Mouse (Mus musculus): ENCODE measurements around the gene Tspan31. TPM values are rescaled to one million over a fixed set of nuclear protein-coding genes. Genes with fewer than 3 reads are reported as not detected.
A peak's percentile ranks its signal among the peaks of the same experiment; 100 is the strongest.

Tspan31 gene
- total RNA-seq, 2 experiments from 2014 or later, result 81.7 to 94.3 TPM

GRCm38 (mm10) chr10:127041774-127042338 lies 28.2 kb downstream of the Tspan31 start:
- DNase-seq, result peak; percentile 92

- DNase-seq, result peak; percentile 56
Observed at GRCm38 (mm10) chr10:127041274-127041766, 28.7 kb downstream of the Tspan31 start, which contains the start of the genes Mettl1 and Eef1akmt3. Gene Mettl1 (plus strand): TSS chr10:127041414. Gene Eef1akmt3 (minus strand): TSS chr10:127041513.

GRCm38 (mm10) chr10:127040569-127041214 lies 29.4 kb downstream of the Tspan31 start:
- DNase-seq, result no peak

- no peak for DNase-seq
Observed at GRCm38 (mm10) chr10:127037641-127038040, 32.4 kb downstream of the Tspan31 start.

- no peak for DNase-seq
Observed at GRCm38 (mm10) chr10:127036273-127036672, 33.8 kb downstream of the Tspan31 start.

- no peak for DNase-seq
Observed at GRCm38 (mm10) chr10:127033301-127033741, 36.7 kb downstream of the Tspan31 start.

- peak; percentile 97 for DNase-seq
Observed at GRCm38 (mm10) chr10:127030336-127031296, 39.4 kb downstream of the Tspan31 start, which contains the start of gene Tsfm. Gene Tsfm (minus strand): TSS chr10:127030840.

- DNase-seq, result no peak
Observed at GRCm38 (mm10) chr10:127018422-127018821, 51.6 kb downstream of the Tspan31 start.

Other genes with a start within 250 kb of the Tspan31 start
- gene Atp23, start 168.9 kb downstream of the Tspan31 start, total RNA-seq (2021), result 10 to 100 TPM in 1 of 2 experiments, 1 to 10 TPM in 1; 7.4 to 11.3 TPM
- gene Ctdsp2, start 91.5 kb downstream of the Tspan31 start, total RNA-seq (2021), result 100 to 1,000 TPM; 137 to 168 TPM
- 1 to 10 TPM in 1 of 2 experiments, under 1 TPM in 1; 0.72 to 2.1 TPM for gene Avil, start 69.6 kb downstream of the Tspan31 start, total RNA-seq (2021)
- gene Tsfm, start 39.4 kb downstream of the Tspan31 start, total RNA-seq (2021), result 10 to 100 TPM; 74.9 to 76.1 TPM
- gene Mettl1, start 28.9 kb downstream of the Tspan31 start, total RNA-seq (2021), result 10 to 100 TPM; 14.9 to 17.6 TPM
- gene Eef1akmt3, start 28.8 kb downstream of the Tspan31 start, total RNA-seq (2021), result under 1 TPM; 0.24 to 0.42 TPM
- under 1 TPM; 0.27 to 0.30 TPM for gene Cyp27b1, start 22.0 kb downstream of the Tspan31 start, total RNA-seq (2021)
- gene March9, start 10.1 kb downstream of the Tspan31 start, total RNA-seq (2021), result 1 to 10 TPM; 6.5 to 6.9 TPM
- 100 to 1,000 TPM; 267 to 302 TPM for gene Cdk4, start 6.7 kb downstream of the Tspan31 start, total RNA-seq (2021)
- 1 to 10 TPM; 5.7 to 6.2 TPM for gene Agap2, start 5.0 kb upstream of the Tspan31 start, total RNA-seq (2021)
- gene Os9, start 50.9 kb upstream of the Tspan31 start, total RNA-seq (2021), result 10 to 100 TPM; 82.0 to 88.6 TPM
- gene B4galnt1, start 95.0 kb upstream of the Tspan31 start, total RNA-seq (2021), result 10 to 100 TPM; 12.7 to 16.3 TPM
- 10 to 100 TPM in 1 of 2 experiments, 1 to 10 TPM in 1; 7.4 to 13.7 TPM for gene Slc26a10, start 110.4 kb upstream of the Tspan31 start, total RNA-seq (2021)
- 10 to 100 TPM; 18.1 to 26.5 TPM for gene Arhgef25, start 119.8 kb upstream of the Tspan31 start, total RNA-seq (2021)
- 10 to 100 TPM; 48.3 to 69.4 TPM for gene Dtx3, start 125.5 kb upstream of the Tspan31 start, total RNA-seq (2021)
- gene Pip4k2c, start 141.3 kb upstream of the Tspan31 start, total RNA-seq (2021), result 10 to 100 TPM; 27.7 to 30.9 TPM
- 10 to 100 TPM in 1 of 2 experiments, 1 to 10 TPM in 1; 7.4 to 16.9 TPM for gene Kif5a, start 193.1 kb upstream of the Tspan31 start, total RNA-seq (2021)
- 100 to 1,000 TPM; 151 to 164 TPM for gene Dctn2, start 196.1 kb upstream of the Tspan31 start, total RNA-seq (2021)
- gene Mbd6, start 218.8 kb upstream of the Tspan31 start, total RNA-seq (2021), result 10 to 100 TPM; 42.9 to 66.4 TPM
- gene Mars, start 241.5 kb upstream of the Tspan31 start, total RNA-seq (2021), result 10 to 100 TPM; 82.6 to 86.3 TPM